Mouse (Mus musculus): ENCODE results near the gene Cxcl10.

DNA sequence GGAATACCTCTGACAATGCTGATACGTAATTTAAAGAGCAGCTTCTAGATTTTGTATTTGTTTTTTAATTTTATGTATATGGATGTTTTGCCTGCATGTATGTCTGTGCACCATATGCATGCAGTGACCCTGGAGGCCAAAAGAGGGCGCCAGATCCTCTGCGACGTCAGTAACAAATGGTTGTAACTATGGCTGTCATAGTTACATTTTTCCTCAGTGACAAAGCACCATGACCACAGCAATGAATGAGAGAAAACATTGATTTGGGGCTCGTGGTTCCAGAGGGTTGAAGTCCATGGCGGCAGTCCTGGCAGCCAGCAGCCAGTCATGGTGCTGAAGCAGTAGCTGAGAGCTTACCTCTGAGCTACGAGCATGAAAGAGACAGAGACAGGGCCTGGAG, 36.2 kb upstream of the Cxcl10 start:
- TF ChIP-seq CTCF (IDR thresholded peaks at IDR 0.05) (peak; percentile 77), EP300 (IDR thresholded peaks at IDR 0.05; ENCODE audit: insufficient read depth, low read depth, low read length) (no peak)

Data from heart, adult 2 months (tissue).